Mouse (Mus musculus) liver, postnatal 0 days (tissue): ENCODE data around the gene Vwa5b2. TPM values are rescaled to one million over a fixed set of nuclear protein-coding genes. Genes with fewer than 3 reads are reported as not detected.

Experiments
- ATAC-seq: fragments of 200-750 bp; cut with Nextera tagmentation; 2 replicates; pipeline ENCODE4 v1.8.0; 2017; ENCODE audit warnings: mild to moderate bottlenecking, moderate library complexity
- DNase-seq: peaks from one replicate; pipeline ENCODE4 v3.0.0-alpha.2; 2016
- H3K27ac ChIP-seq: fragments of 300-500 bp; sonication (generic); 2 replicates; pipeline ENCODE4 v1.5.1; 2014; ENCODE audit warnings: antibody characterized with exemption, moderate library complexity, mild to moderate bottlenecking, low read depth
- H3K27me3 ChIP-seq: fragments of 300-500 bp; sonication (generic); 2 replicates; pipeline ENCODE4 v1.6.1; 2014; ENCODE audit warnings: low read length, control low read depth, mixed read lengths; ENCODE audit not compliant: insufficient read depth
- H3K36me3 ChIP-seq: fragments of 300-500 bp; sonication (generic); replicated peaks from 2 replicates; pipeline ENCODE4 v1.6.1; 2014; ENCODE audit warnings: mild to moderate bottlenecking, control low read depth, low read length, moderate library complexity, mixed read lengths; ENCODE audit not compliant: insufficient read depth
- H3K4me1 ChIP-seq: fragments of 300-500 bp; sonication (generic); 2 replicates; pipeline ENCODE4 v1.6.1; 2014; ENCODE audit warnings: antibody characterized with exemption, mild to moderate bottlenecking, control low read depth; ENCODE audit not compliant: insufficient read depth
- H3K4me2 ChIP-seq: fragments of 300-500 bp; sonication (generic); 2 replicates; pipeline ENCODE4 v1.6.1; 2014; ENCODE audit warnings: low read depth, mild to moderate bottlenecking, low read length, moderate library complexity, mixed read lengths
- H3K4me3 ChIP-seq: fragments of 300-500 bp; sonication (generic); 2 replicates; pipeline ENCODE4 v1.5.1; 2014; ENCODE audit warnings: low read depth, low read length
- H3K9ac ChIP-seq: fragments of 300-500 bp; sonication (generic); replicated peaks from 2 replicates; pipeline ENCODE4 v1.6.1; 2014; ENCODE audit warnings: mild to moderate bottlenecking, moderate library complexity
- H3K9me3 ChIP-seq: fragments of 300-500 bp; sonication (generic); 2 replicates; pipeline ENCODE4 v1.6.1; 2016; ENCODE audit warnings: mild to moderate bottlenecking, control low read depth, low read length, mixed read lengths
- CTCF ChIP-seq: sonication (generic); IDR thresholded peaks from 2 replicates; pipeline ENCODE4 v1.5.1; 2016; ENCODE audit warnings: antibody characterized with exemption, low read depth
- EP300 ChIP-seq: IDR thresholded peaks from 2 replicates; pipeline ENCODE4 v1.6.1; 2016; ENCODE audit warnings: antibody characterized with exemption, low read depth, mild to moderate bottlenecking
- WGBS: fragments of 180-500 bp; shearing (Covaris S2); extraction: QIAGEN DNeasy Blood & Tissue Kit; methylation state at CpG from one replicate; pipeline ENCODE4 v1.1.7; 2014; ENCODE audit not compliant: insufficient replicate concordance; 5-methylcytosine and 5-hydroxymethylcytosine counted together
- microRNA counts: library from miRNA; unstranded; fragments of <30 nt; microRNA quantifications from one replicate; lab custom pipeline; 2015
- microRNA-seq: library from miRNA; unstranded; fragments of <30 nt; microRNA quantifications from one replicate; pipeline ENCODE4, GENCODE M21; 2016
- polyA plus RNA-seq: library from polyadenylated mRNA; unstranded; fragments of >200 nt; fragmentation: Nextera tagmentation; extraction: Ambion mirVana; gene quantifications from 2 replicates; pipeline ENCODE4 v1.2.1, GENCODE M21; 2015

Gene Vwa5b2
- polyA plus RNA-seq, 1 experiment from 2014 or later, result not detected

- peak; percentile 97 for ATAC-seq
- no peaks in the 10 kb centered on the region for H3K9me3 ChIP-seq
- TF ChIP-seq EP300 (0 out of 2 replicates have a peak, but pooled peaks have one; percentile 18), CTCF (no peak; the same call in 1 of the 2 replicates)
- peaks cover 16% of the 10 kb centered on the region for H3K4me1 ChIP-seq
- DNase-seq, result peak; percentile 98
- peak within 1 kb of the TSS; percentile 95 for H3K9ac ChIP-seq
- H3K27ac ChIP-seq, result peak within 1 kb of the TSS; percentile 73
- peak within 1 kb of the TSS; percentile 97 for H3K4me3 ChIP-seq
- peaks cover 17% of the 10 kb centered on the region for H3K36me3 ChIP-seq
- no peaks in the 10 kb centered on the region for H3K27me3 ChIP-seq
- H3K4me2 ChIP-seq, result peak within 1 kb of the TSS; percentile 89
- 2% methylated on average over 46 of the region's 46 CpGs for WGBS
Observed at GRCm38 (mm10) chr16:20651076-20651946, 62.0 kb downstream of the Vwa5b2 start, which contains the start of gene Psmd2. Gene Psmd2, plus strand, starts transcription at chr16:20651652.

GRCm38 (mm10) chr16:20651947-20652310, 62.7 kb downstream of the Vwa5b2 start:
- H3K4me1 ChIP-seq, result peaks cover 16% of the 10 kb centered on the region
- WGBS, result 7% methylated on average over 12 of the region's 12 CpGs
- no peak for DNase-seq
- TF ChIP-seq EP300, result no peak
- TF ChIP-seq CTCF, result no peak
- peak overlapping the region; percentile 95 for H3K9ac ChIP-seq
- H3K4me3 ChIP-seq, result peak overlapping the region; percentile 97
- peak overlapping the region; percentile 73 for H3K27ac ChIP-seq
- H3K9me3 ChIP-seq, result no peaks in the 10 kb centered on the region
- ATAC-seq, result peak; percentile 46
- H3K4me2 ChIP-seq, result peak overlapping the region; percentile 89
- H3K27me3 ChIP-seq, result no peaks in the 10 kb centered on the region
- H3K36me3 ChIP-seq, result peaks cover 23% of the 10 kb centered on the region

GRCm38 (mm10) chr16:20653315-20653714, 64.0 kb downstream of the Vwa5b2 start:
- WGBS, result 48% methylated on average over 2 of the region's 2 CpGs
- DNase-seq (no peak), ATAC-seq (no peak)
- Histone ChIP-seq H3K9ac (no peak overlapping the region), H3K27me3 (no peaks in the 10 kb centered on the region), H3K36me3 (peaks cover 32% of the 10 kb centered on the region), H3K9me3 (no peaks in the 10 kb centered on the region), H3K27ac (no peak overlapping the region), H3K4me3 (no peak overlapping the region), H3K4me1 (peaks cover 16% of the 10 kb centered on the region), H3K4me2 (peak overlapping the region; percentile 89; the same call in 1 of the 2 replicates)
- TF ChIP-seq CTCF, result no peak
- no peak for TF ChIP-seq EP300

MicroRNAs within 50 kb of the gene (microRNA counts, 519-probe panel; counts per million panel counts)
- microRNA mmu-miR-1224 (lab: Ali Mortazavi, UCI), result 6,331 counts per million, percentile 75 among the panel's probes with 10 or more counts

Small RNA genes lying within 50 kb of the gene (microRNA-seq; reads per million reads assigned to microRNA genes)
- not detected for gene Mir1224

Other genes with a start within 250 kb of the Vwa5b2 start
- gene Abcc5, start 163.1 kb upstream of the Vwa5b2 start, polyA plus RNA-seq, result 9.0 and 9.5 TPM in 2 replicates
- 25.3 and 26.1 TPM in 2 replicates for gene Eif2b5, start 90.7 kb upstream of the Vwa5b2 start, polyA plus RNA-seq
- 3.0 and 3.5 TPM in 2 replicates for gene Dvl3, start 72.5 kb upstream of the Vwa5b2 start, polyA plus RNA-seq
- gene Ap2m1, start 54.0 kb upstream of the Vwa5b2 start, polyA plus RNA-seq, result 288 and 308 TPM in 2 replicates
- 18.0 and 19.8 TPM in 2 replicates for gene Abcf3, start 40.9 kb upstream of the Vwa5b2 start, polyA plus RNA-seq
- 20.4 and 23.3 TPM in 2 replicates for gene Eef1akmt4, start 22.1 kb downstream of the Vwa5b2 start, polyA plus RNA-seq
- gene Gm49333, start 22.1 kb downstream of the Vwa5b2 start, polyA plus RNA-seq, result not detected in 2 replicates
- 18.6 and 19.0 TPM in 2 replicates for gene Alg3, start 22.3 kb downstream of the Vwa5b2 start, polyA plus RNA-seq
- 0.11 and 0.13 TPM in 2 replicates for gene Camk2n2, start 31.8 kb downstream of the Vwa5b2 start, polyA plus RNA-seq
- gene Ece2, start 40.4 kb downstream of the Vwa5b2 start, polyA plus RNA-seq, result 0.14 TPM in 1 of 2 replicates, not detected in the other
- gene Psmd2, start 62.2 kb downstream of the Vwa5b2 start, polyA plus RNA-seq, result 97.0 and 110 TPM in 2 replicates
- gene Eif4g1, start 78.8 kb downstream of the Vwa5b2 start, polyA plus RNA-seq, result 65.6 and 70.9 TPM in 2 replicates
- 0.88 and 1.4 TPM in 2 replicates for gene Fam131a, start 103.8 kb downstream of the Vwa5b2 start, polyA plus RNA-seq
- gene Polr2h, start 128.2 kb downstream of the Vwa5b2 start, polyA plus RNA-seq, result 25.1 and 27.5 TPM in 2 replicates
- 3.6 and 4.7 TPM in 2 replicates for gene Clcn2, start 128.3 kb downstream of the Vwa5b2 start, polyA plus RNA-seq
- 0.34 and 0.45 TPM in 2 replicates for gene Chrd, start 143.7 kb downstream of the Vwa5b2 start, polyA plus RNA-seq
- 8.6 and 8.9 TPM in 2 replicates for gene Thpo, start 145.0 kb downstream of the Vwa5b2 start, polyA plus RNA-seq